Mouse (Mus musculus) small intestine, adult 2 months (tissue): Measurements from ENCODE around the gene Slc7a11.

Source experiments
- CTCF ChIP-seq: fragments of 200-500 bp; IDR thresholded peaks from 2 replicates; pipeline ENCODE4 v1.5.1; 2012; ENCODE audit warnings: low read depth, mild to moderate bottlenecking, control low read depth, inconsistent platforms, low read length, moderate library complexity, mixed read lengths; ENCODE audit not compliant: insufficient replicate concordance, insufficient read length; ENCODE audit errors: extremely low read depth
- POLR2A ChIP-seq: fragments of 200-500 bp; IDR thresholded peaks from 2 replicates; pipeline ENCODE4 v1.6.1; 2012; ENCODE audit warnings: low read depth, mild to moderate bottlenecking, control low read depth, inconsistent platforms, low read length, moderate library complexity

GRCm38 (mm10) chr3:50186369-50186768, 257.0 kb downstream of the Slc7a11 start:
- TF ChIP-seq POLR2A: no peak
- TF ChIP-seq CTCF: no peak
